Mouse (Mus musculus) embryonic fibroblast, embryonic 13.5 days (primary cell): ENCODE results near the gene Sypl2.

ENCODE experiments used
- CTCF ChIP-seq: IDR thresholded peaks from 2 replicates; pipeline ENCODE4 v1.5.1; 2011; ENCODE audit warnings: mild to moderate bottlenecking, control low read depth, low read length, moderate library complexity, borderline replicate concordance; ENCODE audit not compliant: insufficient read depth
- POLR2A ChIP-seq: IDR thresholded peaks from 2 replicates; pipeline ENCODE4 v1.6.1; 2011; ENCODE audit warnings: low read depth, mild to moderate bottlenecking, control low read depth, low read length, moderate library complexity

GRCm38 (mm10) chr3:108227521-108227920 lies 1.1 kb upstream of the Sypl2 start:
- TF ChIP-seq POLR2A, result no peak
- no peak for TF ChIP-seq CTCF
